Mouse (Mus musculus) ES-E14 (cell line): ENCODE results near the gene Tmem9b.

Source experiments
- MAFK ChIP-seq: IDR thresholded peaks from 2 replicates; pipeline ENCODE4 v1.6.1; 2014; ENCODE audit warnings: mild to moderate bottlenecking, low read depth, low read length, inconsistent platforms; ENCODE audit not compliant: insufficient read depth
- ZNF384 ChIP-seq: IDR thresholded peaks from 2 replicates; pipeline ENCODE4 v1.6.1; 2012; ENCODE audit warnings: low read depth, low read length, inconsistent platforms

DNA sequence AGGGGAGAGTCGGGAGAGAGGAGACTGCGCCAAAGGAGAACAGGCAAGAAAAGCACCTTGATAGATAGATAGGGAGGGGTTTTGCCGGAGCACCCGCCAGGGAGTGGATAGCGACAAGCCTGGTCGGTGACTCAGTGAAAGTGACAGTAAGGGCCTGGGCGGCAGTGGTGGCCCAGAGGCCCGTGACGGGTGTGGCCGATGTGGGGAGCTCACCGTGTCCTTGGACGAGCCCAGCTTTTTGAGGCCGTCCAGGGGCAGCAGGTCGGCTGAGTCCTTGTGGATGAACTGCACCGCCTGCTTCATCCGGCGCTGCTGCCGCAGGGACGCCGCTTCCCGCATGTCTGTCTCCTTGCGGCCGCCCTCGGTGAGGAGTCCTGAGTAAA lies 28.4 kb upstream of the Tmem9b start:
- TF ChIP-seq ZNF384, result no peak
- no peak for TF ChIP-seq MAFK
